Mouse (Mus musculus): ENCODE data around the gene Col6a6. TPM values are rescaled to one million over a fixed set of nuclear protein-coding genes. Genes with fewer than 3 reads are reported as not detected.

The Col6a6 gene
- total RNA-seq, 1 experiment: 0.58 TPM

DNA sequence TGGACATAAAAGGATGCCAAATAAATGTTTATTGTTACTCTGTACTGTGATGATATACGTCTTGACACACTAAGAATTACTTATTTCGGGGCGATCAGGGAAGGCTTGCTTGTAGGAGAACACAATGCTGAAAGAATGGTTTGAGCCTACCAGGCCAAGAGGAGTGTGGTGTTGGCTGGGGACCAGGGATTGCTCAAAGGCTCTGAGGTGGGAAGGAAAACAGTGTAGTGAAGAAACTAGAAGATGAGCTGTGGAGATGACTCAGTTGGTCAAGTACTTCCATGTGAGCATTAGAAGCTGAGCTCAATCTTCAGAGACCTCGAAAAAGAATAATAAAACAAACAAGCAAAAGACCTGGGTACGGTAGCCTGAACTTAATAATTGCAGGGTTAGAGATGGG lies 13.5 kb downstream of the Col6a6 start:
- Histone ChIP-seq H3K9me3 (ENCODE audit: control insufficient read depth, insufficient read depth, low read depth, low read length) (no peaks in the 10 kb centered on the region), H3K9ac (ENCODE audit: insufficient read depth, low read depth, low read length, poor library complexity, severe bottlenecking) (no peak overlapping the region), H3K4me3 (ENCODE audit: insufficient read depth in 1 of 2, low read depth in 1 of 2, low read length in 2 of 2, poor library complexity in 1 of 2, severe bottlenecking in 1 of 2) (no peak overlapping the region), H3K36me3 (ENCODE audit: control insufficient read depth, insufficient read depth, low read length, poor library complexity, severe bottlenecking) (no peaks in the 10 kb centered on the region), H3K27ac (ENCODE audit: insufficient read depth, low read depth, low read length, poor library complexity, severe bottlenecking) (no peak overlapping the region), H3K4me1 (ENCODE audit: control insufficient read depth in 2 of 2, insufficient read depth in 2 of 2, low read length in 2 of 2, poor library complexity in 1 of 2) (no peaks in the 10 kb centered on the region; a peak in 1 of 4 replicates)
- no peak for DNase-seq (ENCODE audit: low read depth, low spot score)
- in situ Hi-C loops (cut with MboI; ENCODE audit: low sequenced_read_pairs in 2 of 2, unreplicated experiment in 2 of 2): no loop called here
- TF ChIP-seq HCFC1 (IDR thresholded peaks at IDR 0.05; ENCODE audit: borderline replicate concordance, insufficient read depth, low read length): no peak
- TF ChIP-seq ZNF384 (IDR thresholded peaks at IDR 0.05; ENCODE audit: low read depth, low read length): no peak
- TF ChIP-seq MAFK (IDR thresholded peaks at IDR 0.05; ENCODE audit: insufficient read depth, low read depth, low read length): no peak
- TF ChIP-seq CHD2 (IDR thresholded peaks at IDR 0.05; ENCODE audit: low read depth, low read length): no peak
- no peak for TF ChIP-seq ZC3H11A (IDR thresholded peaks at IDR 0.05; ENCODE audit: borderline replicate concordance, low read depth, low read length)

DNA sequence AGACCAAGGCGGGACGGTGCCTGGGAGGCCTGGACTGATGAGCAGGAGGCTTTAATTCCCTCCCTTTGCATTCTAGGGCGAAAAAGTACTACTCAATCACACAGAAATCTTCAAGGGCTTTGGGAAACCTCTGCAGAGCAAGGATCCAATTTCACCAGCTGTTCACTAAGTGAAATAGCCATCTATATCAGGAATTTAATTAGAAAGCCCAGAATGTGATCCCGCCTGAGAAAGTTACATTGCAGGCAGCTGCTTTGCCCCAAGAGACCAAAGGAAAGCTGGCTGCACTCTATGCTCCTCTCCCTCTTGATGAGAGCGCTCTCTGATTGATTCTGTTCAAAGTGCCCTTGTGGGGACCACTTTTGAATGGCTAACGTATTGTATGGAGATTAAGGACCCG lies 16.5 kb downstream of the Col6a6 start:
- no peaks in the 10 kb centered on the region for H3K36me3 ChIP-seq (ENCODE audit: control insufficient read depth, insufficient read depth, low read length, poor library complexity, severe bottlenecking)
- no peak overlapping the region for H3K27ac ChIP-seq (ENCODE audit: insufficient read depth, low read depth, low read length, poor library complexity, severe bottlenecking)
- no peak for DNase-seq (ENCODE audit: low read depth, low spot score)
- TF ChIP-seq HCFC1 (IDR thresholded peaks at IDR 0.05; ENCODE audit: borderline replicate concordance, insufficient read depth, low read length): no peak
- TF ChIP-seq ZNF384 (IDR thresholded peaks at IDR 0.05; ENCODE audit: low read depth, low read length): no peak
- TF ChIP-seq CHD2 (IDR thresholded peaks at IDR 0.05; ENCODE audit: low read depth, low read length): no peak
- no peak for TF ChIP-seq MAFK (IDR thresholded peaks at IDR 0.05; ENCODE audit: insufficient read depth, low read depth, low read length)
- TF ChIP-seq ZC3H11A (IDR thresholded peaks at IDR 0.05; ENCODE audit: borderline replicate concordance, low read depth, low read length): no peak
- no peaks in the 10 kb centered on the region; a peak in 1 of 4 replicates for H3K4me1 ChIP-seq (ENCODE audit: control insufficient read depth in 2 of 2, insufficient read depth in 2 of 2, low read length in 2 of 2, poor library complexity in 1 of 2)
- in situ Hi-C loops (cut with MboI; ENCODE audit: low sequenced_read_pairs in 2 of 2, unreplicated experiment in 2 of 2): no loop called here
- no peak overlapping the region for H3K4me3 ChIP-seq (ENCODE audit: insufficient read depth in 1 of 2, low read depth in 1 of 2, low read length in 2 of 2, poor library complexity in 1 of 2, severe bottlenecking in 1 of 2)
- H3K9me3 ChIP-seq (ENCODE audit: control insufficient read depth, insufficient read depth, low read depth, low read length): no peaks in the 10 kb centered on the region
- no peak overlapping the region for H3K9ac ChIP-seq (ENCODE audit: insufficient read depth, low read depth, low read length, poor library complexity, severe bottlenecking)

DNA sequence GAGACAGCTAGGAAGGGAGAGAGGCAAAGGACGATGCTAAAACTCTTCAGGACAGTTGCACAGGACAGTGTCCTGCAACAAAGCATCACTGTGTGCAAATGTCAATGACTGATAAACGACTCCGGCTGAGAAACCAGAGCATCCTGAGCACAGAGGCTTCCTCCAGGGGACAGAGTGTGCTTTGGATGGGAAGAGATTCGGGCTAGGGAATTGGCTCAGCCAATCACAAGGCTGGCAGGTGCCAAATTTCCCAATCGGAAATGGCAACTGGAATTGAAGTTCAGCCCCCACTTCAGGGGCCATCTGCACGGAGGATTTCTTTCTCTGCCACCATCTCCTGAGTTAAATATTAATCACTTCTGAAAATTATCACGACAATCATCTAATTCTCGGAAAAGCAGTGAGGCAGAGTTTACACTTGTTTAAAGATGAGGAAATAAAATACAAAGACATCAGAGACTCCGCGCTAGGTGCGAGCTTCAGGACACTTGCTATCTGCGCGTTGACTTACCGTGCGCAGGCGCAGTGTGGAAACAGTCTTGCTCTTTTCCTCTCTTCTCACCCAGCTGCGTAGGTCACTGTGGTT lies 18.9 kb downstream of the Col6a6 start:
- H3K4me3 ChIP-seq (ENCODE audit: insufficient read depth in 1 of 2, low read depth in 1 of 2, low read length in 2 of 2, poor library complexity in 1 of 2, severe bottlenecking in 1 of 2): peak overlapping the region in 1 of 2 experiments; percentile 27; a peak in 1 of 4 replicates
- no peaks in the 10 kb centered on the region for H3K36me3 ChIP-seq (ENCODE audit: control insufficient read depth, insufficient read depth, low read length, poor library complexity, severe bottlenecking)
- in situ Hi-C loops (cut with MboI; ENCODE audit: low sequenced_read_pairs in 2 of 2, unreplicated experiment in 2 of 2): no loop called here
- H3K27ac ChIP-seq (ENCODE audit: insufficient read depth, low read depth, low read length, poor library complexity, severe bottlenecking): no peak overlapping the region
- H3K9me3 ChIP-seq (ENCODE audit: control insufficient read depth, insufficient read depth, low read depth, low read length): no peaks in the 10 kb centered on the region
- TF ChIP-seq HCFC1 (IDR thresholded peaks at IDR 0.05; ENCODE audit: borderline replicate concordance, insufficient read depth, low read length): no peak
- no peak for TF ChIP-seq ZC3H11A (IDR thresholded peaks at IDR 0.05; ENCODE audit: borderline replicate concordance, low read depth, low read length)
- TF ChIP-seq CHD2 (IDR thresholded peaks at IDR 0.05; ENCODE audit: low read depth, low read length): no peak
- TF ChIP-seq MAFK (IDR thresholded peaks at IDR 0.05; ENCODE audit: insufficient read depth, low read depth, low read length): no peak
- TF ChIP-seq ZNF384 (IDR thresholded peaks at IDR 0.05; ENCODE audit: low read depth, low read length): no peak
- no peak for DNase-seq (ENCODE audit: low read depth, low spot score)
- H3K9ac ChIP-seq (ENCODE audit: insufficient read depth, low read depth, low read length, poor library complexity, severe bottlenecking): no peak overlapping the region
- H3K4me1 ChIP-seq (ENCODE audit: control insufficient read depth in 2 of 2, insufficient read depth in 2 of 2, low read length in 2 of 2, poor library complexity in 1 of 2): no peaks in the 10 kb centered on the region; a peak in 1 of 4 replicates

DNA sequence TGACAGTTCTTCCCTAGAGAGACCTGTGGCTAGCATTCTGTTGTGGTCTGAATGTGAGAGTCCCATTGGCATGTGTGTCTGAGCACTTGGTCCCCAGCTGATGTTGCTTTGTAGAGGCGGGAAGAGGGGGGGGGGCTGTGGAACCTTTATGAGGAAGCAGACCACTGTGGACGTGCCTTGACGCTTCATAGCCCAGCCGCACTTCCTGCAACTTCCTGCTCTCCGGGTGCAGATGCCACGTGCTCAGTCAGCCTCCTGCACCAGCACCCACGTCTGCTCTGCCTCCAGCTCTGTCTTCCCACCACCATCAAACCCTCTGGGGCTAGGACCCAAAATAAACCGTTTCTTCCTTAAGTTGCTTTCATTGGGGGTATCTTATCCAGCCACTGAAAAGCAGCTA lies 24.5 kb downstream of the Col6a6 start:
- Histone ChIP-seq H3K27ac (ENCODE audit: insufficient read depth, low read depth, low read length, poor library complexity, severe bottlenecking) (no peak overlapping the region), H3K9me3 (ENCODE audit: control insufficient read depth, insufficient read depth, low read depth, low read length) (no peaks in the 10 kb centered on the region), H3K36me3 (ENCODE audit: control insufficient read depth, insufficient read depth, low read length, poor library complexity, severe bottlenecking) (no peaks in the 10 kb centered on the region), H3K4me3 (ENCODE audit: insufficient read depth in 1 of 2, low read depth in 1 of 2, low read length in 2 of 2, poor library complexity in 1 of 2, severe bottlenecking in 1 of 2) (no peak overlapping the region), H3K4me1 (ENCODE audit: control insufficient read depth in 2 of 2, insufficient read depth in 2 of 2, low read length in 2 of 2, poor library complexity in 1 of 2) (no peaks in the 10 kb centered on the region), H3K9ac (ENCODE audit: insufficient read depth, low read depth, low read length, poor library complexity, severe bottlenecking) (no peak overlapping the region)
- DNase-seq (ENCODE audit: low read depth, low spot score): no peak
- TF ChIP-seq MAFK (IDR thresholded peaks at IDR 0.05; ENCODE audit: insufficient read depth, low read depth, low read length) (no peak), ZNF384 (IDR thresholded peaks at IDR 0.05; ENCODE audit: low read depth, low read length) (no peak), HCFC1 (IDR thresholded peaks at IDR 0.05; ENCODE audit: borderline replicate concordance, insufficient read depth, low read length) (no peak), CHD2 (IDR thresholded peaks at IDR 0.05; ENCODE audit: low read depth, low read length) (no peak)
- in situ Hi-C loops (cut with MboI; ENCODE audit: low sequenced_read_pairs in 2 of 2, unreplicated experiment in 2 of 2): no loop called here

DNA sequence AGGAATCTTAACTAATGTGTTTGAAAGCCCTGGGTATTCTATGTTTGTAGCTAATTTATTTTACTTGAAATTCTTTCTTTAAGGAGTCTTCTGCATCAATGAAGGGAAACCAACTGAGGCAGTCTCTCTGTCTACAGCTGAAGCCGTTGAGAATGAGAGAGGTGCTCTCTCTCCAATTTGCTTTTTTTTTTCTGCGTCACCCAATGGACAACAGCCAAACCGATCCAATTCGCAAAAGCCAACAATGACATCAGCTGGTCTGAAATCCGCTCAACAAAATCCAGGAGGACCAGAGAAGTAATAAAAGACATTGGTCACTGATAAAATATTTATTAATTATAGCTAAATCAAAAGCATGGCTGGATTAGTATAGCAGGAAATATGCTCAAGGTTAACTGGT lies 26.5 kb downstream of the Col6a6 start:
- no peak overlapping the region for H3K4me3 ChIP-seq (ENCODE audit: insufficient read depth in 1 of 2, low read depth in 1 of 2, low read length in 2 of 2, poor library complexity in 1 of 2, severe bottlenecking in 1 of 2)
- H3K36me3 ChIP-seq (ENCODE audit: control insufficient read depth, insufficient read depth, low read length, poor library complexity, severe bottlenecking): no peaks in the 10 kb centered on the region
- no peak overlapping the region for H3K9ac ChIP-seq (ENCODE audit: insufficient read depth, low read depth, low read length, poor library complexity, severe bottlenecking)
- DNase-seq (ENCODE audit: low read depth, low spot score): no peak
- TF ChIP-seq ZC3H11A (IDR thresholded peaks at IDR 0.05; ENCODE audit: borderline replicate concordance, low read depth, low read length) (no peak), MAFK (IDR thresholded peaks at IDR 0.05; ENCODE audit: insufficient read depth, low read depth, low read length) (no peak), ZNF384 (IDR thresholded peaks at IDR 0.05; ENCODE audit: low read depth, low read length) (no peak), HCFC1 (IDR thresholded peaks at IDR 0.05; ENCODE audit: borderline replicate concordance, insufficient read depth, low read length) (no peak)
- H3K9me3 ChIP-seq (ENCODE audit: control insufficient read depth, insufficient read depth, low read depth, low read length): no peaks in the 10 kb centered on the region
- in situ Hi-C loops (cut with MboI; ENCODE audit: low sequenced_read_pairs in 2 of 2, unreplicated experiment in 2 of 2): no loop called here
- no peaks in the 10 kb centered on the region for H3K4me1 ChIP-seq (ENCODE audit: control insufficient read depth in 2 of 2, insufficient read depth in 2 of 2, low read length in 2 of 2, poor library complexity in 1 of 2)
- H3K27ac ChIP-seq (ENCODE audit: insufficient read depth, low read depth, low read length, poor library complexity, severe bottlenecking): no peak overlapping the region
